Mouse (Mus musculus) brain, adult 10 weeks (tissue): ENCODE data around the gene Tm4sf4. TPM values are rescaled to one million over a fixed set of nuclear protein-coding genes. Genes with fewer than 3 reads are reported as not detected.

Experiments used
- polyA plus RNA-seq: library from polyadenylated mRNA; stranded (reverse); fragments of 350-450 nt; fragmentation: Illumina TruSeq; extraction: RNeasy Lipid Tissue Mini Kit (QIAGEN cat#74804); gene quantifications from one replicate; pipeline ENCODE4 v1.2.3, GENCODE M21; 2015; ENCODE audit warnings: low read depth, low replicate concordance

Gene Tm4sf4
- not detected for polyA plus RNA-seq

GRCm38 (mm10) chr3:57425089-57425730 is at the start of gene Tm4sf4:
TSS of gene Tm4sf4 (plus strand) at chr3:57425314.

Other genes with a start within 250 kb of the Tm4sf4 start
- gene Tm4sf1, start 123.3 kb upstream of the Tm4sf4 start, polyA plus RNA-seq = 37.9 TPM
- gene Wwtr1, start 150.6 kb downstream of the Tm4sf4 start, polyA plus RNA-seq = 10.2 TPM
- gene Commd2, start 226.4 kb downstream of the Tm4sf4 start, polyA plus RNA-seq = 29.9 TPM